Mouse (Mus musculus): ENCODE results near the gene Chn2. TPM values are rescaled to one million over a fixed set of nuclear protein-coding genes. Genes with fewer than 3 reads are reported as not detected.

The Chn2 gene
- total RNA-seq, 1 experiment from 2014 or later: 11.7 TPM

GRCm38 (mm10) chr6:54220124-54220523, 180.8 kb downstream of the Chn2 start:
- ATAC-seq (replicated peaks; ENCODE audit: low read depth, poor library complexity, severe bottlenecking): no peak

- no peak for ATAC-seq (replicated peaks; ENCODE audit: low read depth, poor library complexity, severe bottlenecking)
Measured at GRCm38 (mm10) chr6:54223529-54223928, 184.2 kb downstream of the Chn2 start.

GRCm38 (mm10) chr6:54224325-54224724, 185.0 kb downstream of the Chn2 start:
- ATAC-seq (replicated peaks; ENCODE audit: low read depth, poor library complexity, severe bottlenecking): no peak

DNA sequence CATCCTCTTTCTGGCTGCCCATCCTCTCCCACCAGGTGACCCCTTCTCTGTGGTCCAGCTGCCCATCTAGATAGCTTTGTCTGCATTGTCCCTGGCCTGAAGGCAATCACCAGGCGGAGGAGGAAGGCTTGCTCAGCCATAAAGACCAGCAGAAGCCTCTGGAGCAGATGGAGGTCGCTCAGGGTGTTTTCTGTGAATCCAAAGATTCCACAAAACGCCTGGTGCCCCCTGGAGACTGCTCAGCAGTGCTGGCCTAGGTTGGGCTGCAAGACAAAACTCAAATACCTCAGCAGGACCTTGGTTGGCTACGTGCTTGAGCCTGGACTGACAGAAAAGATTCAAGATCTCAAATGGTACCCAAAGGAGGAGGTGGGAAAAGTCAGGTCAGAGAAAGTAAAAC, 186.0 kb downstream of the Chn2 start:
- ATAC-seq (replicated peaks; ENCODE audit: low read depth, poor library complexity, severe bottlenecking): no peak

DNA sequence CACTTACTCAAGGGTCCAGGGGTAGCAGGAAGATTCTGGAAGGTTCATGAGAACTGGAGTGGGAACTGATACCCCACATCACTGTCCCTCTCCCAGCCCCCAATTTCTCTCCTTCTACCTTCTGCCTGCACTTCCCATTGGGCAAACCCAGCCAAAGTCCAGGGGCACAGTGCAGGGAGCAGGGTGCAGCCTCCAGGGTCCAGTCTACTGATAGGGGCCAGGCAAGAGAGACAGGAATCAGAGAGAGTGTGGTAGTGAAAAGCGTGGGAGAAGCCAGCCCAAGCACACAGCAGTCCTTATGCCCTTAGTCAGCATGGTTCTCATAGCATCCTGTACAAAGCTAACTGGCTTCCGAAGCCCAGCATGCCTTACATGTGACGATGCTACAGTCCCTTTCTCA, 187.7 kb downstream of the Chn2 start:
- no peak for ATAC-seq (replicated peaks; ENCODE audit: low read depth, poor library complexity, severe bottlenecking)

DNA sequence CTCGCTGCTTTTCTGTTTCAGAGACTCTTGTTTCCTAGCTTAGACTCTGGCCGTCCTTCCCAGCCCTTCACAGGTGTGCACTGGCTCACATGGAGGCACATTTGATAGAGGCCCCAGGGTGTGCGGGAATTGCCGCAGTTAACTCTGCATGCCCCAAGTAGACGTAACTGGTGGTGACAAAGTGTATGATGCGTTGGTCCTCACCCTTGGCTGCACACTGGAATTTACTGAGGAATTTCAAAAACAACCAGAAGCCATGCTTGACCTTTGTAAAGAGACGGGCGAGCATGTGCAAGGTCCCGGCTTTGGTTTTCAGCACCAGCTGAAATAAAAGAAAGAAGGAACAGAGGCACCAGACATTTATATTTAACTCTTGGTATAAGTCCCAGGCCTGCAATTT, 189.1 kb downstream of the Chn2 start:
- no peak for ATAC-seq (replicated peaks; ENCODE audit: low read depth, poor library complexity, severe bottlenecking)

DNA sequence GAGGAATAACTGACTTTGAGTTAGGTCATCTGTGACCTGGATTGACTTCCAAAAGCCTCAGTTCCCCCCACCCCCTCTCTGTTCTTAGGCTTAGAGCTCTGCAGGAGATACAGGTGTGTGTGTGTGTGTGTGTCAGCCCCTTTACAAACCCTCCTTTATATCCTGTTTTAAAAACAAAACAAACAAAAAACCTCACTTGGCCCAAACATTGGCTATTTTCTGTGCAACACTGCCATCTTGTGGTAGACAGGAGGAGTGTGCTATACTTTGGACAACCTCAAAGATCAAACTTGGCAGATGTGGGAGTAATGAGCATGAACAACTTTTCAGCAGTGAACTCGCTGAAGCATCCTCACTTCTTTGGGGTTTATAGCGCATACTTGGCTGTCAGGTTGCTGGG, 189.5 kb downstream of the Chn2 start:
- peak; percentile 60; the same call in 1 of the 2 replicates for ATAC-seq (replicated peaks; ENCODE audit: low read depth, poor library complexity, severe bottlenecking)

DNA sequence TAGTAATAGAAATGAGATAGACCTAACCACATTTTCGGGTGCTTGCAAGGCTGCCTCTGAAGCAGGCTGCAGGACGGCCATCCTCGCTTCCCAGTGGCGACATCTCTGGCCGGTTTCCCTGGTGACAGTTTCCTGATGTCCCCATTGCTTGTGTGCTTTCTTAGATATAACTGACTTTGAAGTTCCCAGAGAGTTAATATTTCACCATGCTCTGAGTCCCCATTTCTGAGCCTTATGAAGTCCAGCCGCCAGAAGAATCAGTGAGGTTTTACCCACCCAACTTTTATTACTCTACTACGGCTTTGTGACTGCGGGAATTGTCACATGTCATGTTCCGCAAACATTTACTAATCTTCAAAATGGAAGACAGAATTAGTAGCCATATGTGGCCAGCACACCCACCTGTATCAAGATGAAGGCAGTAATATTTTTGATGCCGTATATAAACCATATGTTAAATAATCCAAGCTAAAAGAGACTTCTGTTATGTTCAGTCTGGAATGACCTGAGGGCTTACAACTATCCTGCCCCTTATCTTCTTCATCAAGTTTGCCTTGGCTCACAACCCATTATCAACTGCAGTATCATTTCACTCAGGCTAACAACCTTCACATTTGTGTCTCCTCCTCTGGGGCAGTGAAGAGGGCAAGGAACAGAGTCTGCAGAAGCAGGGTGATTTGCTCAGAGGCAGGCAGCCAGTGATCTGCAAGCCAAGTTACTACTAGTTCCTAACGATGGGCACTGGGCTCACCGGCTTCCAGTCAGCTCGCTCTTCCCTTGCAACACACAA, 192.6 kb downstream of the Chn2 start:
- ATAC-seq (replicated peaks; ENCODE audit: low read depth, poor library complexity, severe bottlenecking): no peak

DNA sequence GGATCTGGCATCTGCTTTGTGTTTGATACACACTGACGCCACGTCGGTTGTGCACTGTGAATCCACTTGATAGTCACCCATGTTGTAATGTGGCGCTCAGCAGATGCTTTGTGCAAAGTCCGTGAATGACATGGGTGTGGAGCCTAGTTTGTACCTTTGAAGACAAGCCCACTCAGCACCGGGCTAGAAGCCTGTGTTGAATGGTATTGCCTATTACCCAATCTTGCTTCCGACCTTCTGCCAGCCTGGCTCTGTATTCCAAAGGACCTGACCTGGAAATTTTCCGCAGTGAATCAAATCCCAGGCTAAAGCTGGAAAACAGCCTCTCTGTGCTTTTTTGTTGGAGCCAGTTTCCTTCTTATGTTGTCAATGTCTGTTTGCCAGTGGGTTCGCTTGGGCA, 197.1 kb downstream of the Chn2 start:
- ATAC-seq (replicated peaks; ENCODE audit: low read depth, poor library complexity, severe bottlenecking): no peak

DNA sequence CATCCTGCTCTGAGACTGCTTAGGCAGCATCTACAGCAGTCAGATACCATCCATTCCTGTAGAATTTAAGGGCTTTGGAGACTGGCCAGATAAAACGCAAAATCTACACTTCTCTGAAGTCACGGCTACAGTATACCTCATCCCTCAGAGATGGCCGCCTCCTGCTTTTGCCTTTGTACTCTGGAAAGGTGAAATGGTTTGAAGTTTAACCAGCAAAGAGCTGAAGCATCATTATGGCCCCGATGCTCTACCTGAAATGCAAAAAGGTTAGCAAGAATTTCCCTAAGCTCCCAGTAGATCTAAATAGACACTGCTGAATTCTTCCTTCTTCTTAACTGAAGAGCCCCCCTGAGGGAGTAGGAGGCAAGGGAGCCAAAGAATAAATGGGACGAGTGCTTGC, 202.4 kb downstream of the Chn2 start:
- ATAC-seq (replicated peaks; ENCODE audit: low read depth, poor library complexity, severe bottlenecking): no peak

- ATAC-seq (replicated peaks; ENCODE audit: low read depth, poor library complexity, severe bottlenecking): no peak
Measured at GRCm38 (mm10) chr6:54242286-54242685, 202.9 kb downstream of the Chn2 start.

- peak; percentile 68 for ATAC-seq (replicated peaks; ENCODE audit: low read depth, poor library complexity, severe bottlenecking)
Measured at GRCm38 (mm10) chr6:54248354-54249252, 209.2 kb downstream of the Chn2 start.

DNA sequence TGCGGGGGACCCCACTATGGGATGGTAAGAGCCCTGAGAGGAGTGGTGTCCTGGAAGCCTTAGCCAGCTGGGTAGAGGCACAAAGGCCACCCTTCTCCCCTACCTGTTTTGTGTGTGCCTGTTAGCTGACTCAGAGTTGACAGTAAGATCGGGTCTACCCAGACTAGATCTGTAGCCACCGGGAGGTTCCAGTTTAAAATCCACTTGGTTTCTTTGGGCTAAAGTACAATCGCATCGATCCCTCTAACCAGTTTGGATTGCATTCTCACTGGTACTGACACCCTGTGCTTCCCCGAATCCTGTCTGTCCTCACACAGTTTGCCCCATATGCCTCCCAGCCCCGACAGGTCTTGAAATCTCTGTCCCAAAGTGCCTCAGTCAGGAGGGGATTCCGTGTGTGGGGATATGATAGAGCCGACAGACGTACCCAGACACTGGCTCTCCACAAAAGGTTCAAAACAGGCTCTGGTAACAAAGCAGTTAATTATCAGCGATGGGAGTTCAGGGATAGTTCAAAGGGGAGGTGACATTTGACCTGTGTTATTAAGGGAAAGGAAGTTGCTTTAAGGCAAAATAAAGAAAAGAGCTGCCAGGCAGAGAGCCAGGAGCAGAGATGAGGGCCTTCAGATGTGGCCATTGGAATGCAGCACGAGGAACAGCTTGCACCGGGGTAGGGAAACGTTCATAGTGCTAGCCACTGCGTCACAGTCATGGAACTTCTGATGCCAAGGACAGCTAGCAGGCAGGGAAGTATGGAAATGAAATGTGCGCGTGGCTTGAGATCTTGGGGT, 212.2 kb downstream of the Chn2 start:
- no peak for ATAC-seq (replicated peaks; ENCODE audit: low read depth, poor library complexity, severe bottlenecking)

- ATAC-seq (replicated peaks; ENCODE audit: low read depth, poor library complexity, severe bottlenecking): 0 out of 2 replicates have a peak, but pooled peaks have one; percentile 44
Measured at GRCm38 (mm10) chr6:54253206-54253605, 213.9 kb downstream of the Chn2 start.

DNA sequence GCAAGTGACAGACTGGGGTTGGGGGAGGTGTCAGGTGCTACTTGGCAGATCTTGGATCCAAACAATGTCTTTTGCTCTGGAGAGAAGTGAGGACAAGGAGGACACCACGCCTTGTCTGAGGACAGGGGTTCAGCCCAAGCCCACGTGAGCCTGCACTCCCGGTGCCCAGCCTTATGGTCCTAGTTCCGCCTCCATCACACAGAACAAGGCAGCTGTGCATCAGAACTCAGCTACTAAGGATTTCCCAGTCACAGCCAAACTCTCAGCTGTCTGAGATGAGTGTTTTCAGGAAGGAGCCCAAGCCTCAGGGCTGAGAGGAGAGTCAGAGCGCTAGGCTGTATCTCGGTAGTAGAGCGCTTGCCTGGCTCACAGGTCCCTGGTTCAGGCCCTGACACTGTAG, 214.5 kb downstream of the Chn2 start:
- ATAC-seq (replicated peaks; ENCODE audit: low read depth, poor library complexity, severe bottlenecking): no peak

GRCm38 (mm10) chr6:54254759-54255158, 215.4 kb downstream of the Chn2 start:
- ATAC-seq (replicated peaks; ENCODE audit: low read depth, poor library complexity, severe bottlenecking): 0 out of 2 replicates have a peak, but pooled peaks have one; percentile 39

DNA sequence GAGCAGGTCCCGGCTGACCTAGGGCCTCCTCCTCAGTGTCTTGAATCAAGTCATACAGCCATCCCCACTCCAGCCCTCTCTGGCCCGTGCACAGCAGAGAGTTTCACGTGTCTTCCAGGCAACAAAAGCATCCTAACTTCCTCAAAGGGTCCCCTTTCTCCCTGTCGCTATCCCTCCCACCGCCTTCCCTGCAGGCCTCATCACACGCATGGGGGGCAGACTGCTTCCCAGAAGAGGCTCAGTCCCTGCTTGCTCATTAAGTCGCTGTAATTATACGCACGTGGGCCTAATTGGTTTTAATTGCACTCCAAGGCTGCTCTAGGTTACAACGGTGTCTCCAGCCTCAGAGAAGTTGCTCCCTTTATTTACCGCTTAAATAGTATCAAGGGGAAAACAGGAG, 216.0 kb downstream of the Chn2 start:
- ATAC-seq (replicated peaks; ENCODE audit: low read depth, poor library complexity, severe bottlenecking): no peak

- ATAC-seq (replicated peaks; ENCODE audit: low read depth, poor library complexity, severe bottlenecking): no peak
Measured at GRCm38 (mm10) chr6:54256397-54256796, 217.0 kb downstream of the Chn2 start.

GRCm38 (mm10) chr6:54257552-54257951, 218.2 kb downstream of the Chn2 start:
- ATAC-seq (replicated peaks; ENCODE audit: low read depth, poor library complexity, severe bottlenecking): no peak

DNA sequence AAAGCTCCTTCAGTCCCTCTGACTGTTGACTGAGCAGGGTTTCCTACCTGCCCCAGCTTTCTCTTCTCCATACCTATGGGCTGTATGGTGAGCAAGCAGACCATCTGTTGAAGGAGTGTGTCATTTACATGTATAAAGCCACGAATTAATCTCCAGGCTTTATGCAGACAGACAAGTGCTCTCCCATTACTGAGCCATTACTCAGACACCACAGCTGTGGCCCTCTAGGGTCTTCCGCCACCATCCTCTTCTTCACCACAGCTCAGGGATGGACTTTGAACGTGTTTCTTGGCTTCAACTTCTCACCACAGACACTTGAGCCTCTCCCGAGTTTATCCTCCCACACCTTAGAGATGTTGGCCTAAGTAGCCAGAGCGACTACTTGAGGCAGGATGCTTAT, 219.1 kb downstream of the Chn2 start:
- no peak for ATAC-seq (replicated peaks; ENCODE audit: low read depth, poor library complexity, severe bottlenecking)
